Mouse (Mus musculus): ENCODE results near the gene Gcc1.
A peak's percentile ranks its signal among the peaks of the same experiment; 100 is the strongest.

Gene Gcc1

GRCm38 (mm10) chr6:28422651-28423290 is 5.4 kb downstream of the Gcc1 start:
- DNase-seq (ENCODE audit: low read depth, low spot score): no peak

DNA sequence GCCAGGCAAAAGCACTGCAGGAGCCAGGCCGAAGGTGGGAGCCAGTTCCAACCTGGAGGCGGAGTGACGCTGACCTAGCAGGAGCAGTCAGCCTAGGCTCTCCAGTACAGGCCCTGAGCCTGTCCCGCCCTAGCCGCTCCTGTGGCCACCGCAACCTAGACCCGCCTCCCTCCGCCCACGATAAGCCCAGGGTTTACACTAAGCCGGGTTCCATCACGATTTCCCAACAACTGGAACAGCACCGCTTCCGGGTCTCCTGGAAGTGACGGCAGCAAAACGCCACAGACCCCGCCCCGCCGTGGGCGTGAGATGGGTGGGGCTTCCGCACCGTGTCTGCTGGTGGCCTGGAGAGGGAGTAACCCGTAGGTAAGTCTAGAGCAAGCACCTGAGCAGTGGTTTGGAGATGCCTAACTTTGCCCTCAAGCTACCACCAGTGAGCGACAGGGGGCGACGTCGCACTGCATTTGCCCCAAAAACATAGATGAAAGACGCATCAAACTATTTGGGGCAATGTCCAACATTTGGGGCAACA is 6.7 kb downstream of the Gcc1 start:
- peak; percentile 89 for DNase-seq (ENCODE audit: low read depth, low spot score)

DNA sequence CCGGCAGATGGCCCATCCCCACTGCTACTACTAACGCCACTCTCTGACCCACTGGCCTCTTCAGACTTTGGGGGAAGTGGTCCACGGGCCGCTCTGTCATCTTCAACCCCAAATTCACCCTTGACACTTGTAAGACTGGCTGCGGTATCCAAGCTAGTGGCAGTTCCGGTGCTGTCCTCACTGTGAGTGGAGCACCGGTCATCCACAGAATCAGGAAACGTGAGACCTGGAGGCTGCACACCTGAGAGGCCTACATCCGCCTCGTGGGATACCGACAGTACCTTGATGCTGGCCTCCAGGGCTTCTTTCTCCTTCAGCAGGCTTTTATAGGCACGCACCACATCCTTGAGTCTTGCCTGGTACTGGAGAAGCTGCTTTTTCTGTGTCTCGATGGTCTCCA is 7.3 kb downstream of the Gcc1 start:
- DNase-seq (ENCODE audit: low read depth, low spot score): no peak

GRCm38 (mm10) chr6:28420361-28420760 is 7.8 kb downstream of the Gcc1 start:
- DNase-seq (ENCODE audit: low read depth, low spot score): no peak

DNA sequence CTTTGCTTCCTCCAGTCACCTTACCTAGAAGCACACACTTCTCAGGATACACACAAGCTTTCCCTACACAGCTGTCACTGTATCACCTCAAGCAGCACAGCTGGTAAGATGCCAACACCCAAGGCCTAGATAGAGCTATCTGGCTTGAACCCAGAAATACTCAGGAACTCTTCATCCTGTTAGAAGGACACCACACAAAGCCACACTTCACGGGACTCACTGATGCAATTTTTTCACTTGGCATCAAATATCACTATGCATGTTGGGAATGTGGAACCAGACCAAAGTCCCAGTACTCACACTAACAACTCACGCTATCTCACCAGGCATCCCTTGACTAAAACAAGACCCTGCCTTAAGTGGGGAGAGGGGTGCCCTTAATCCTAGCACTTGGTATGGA is 8.5 kb downstream of the Gcc1 start:
- DNase-seq (ENCODE audit: low read depth, low spot score): no peak

DNA sequence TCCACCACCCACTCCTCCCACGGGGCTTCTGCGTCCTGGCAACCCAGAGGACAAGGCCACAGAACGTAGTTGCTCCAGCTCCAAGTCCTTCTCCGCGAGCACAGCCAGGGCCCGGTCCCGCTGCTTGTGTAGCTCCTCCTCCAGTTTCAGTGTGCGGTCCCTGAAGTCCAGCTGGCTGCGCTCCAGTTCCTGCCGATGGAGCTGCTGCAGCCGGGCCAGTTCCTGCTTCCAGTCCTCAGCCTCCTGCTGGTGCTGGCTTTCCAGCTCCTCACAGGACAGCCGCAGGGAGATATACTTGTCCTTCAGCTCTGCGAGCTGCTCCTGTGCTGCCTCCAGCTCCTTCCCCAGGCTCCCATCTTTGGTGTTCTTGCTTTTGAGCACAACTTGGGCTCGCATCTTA is 9.7 kb downstream of the Gcc1 start:
- DNase-seq (ENCODE audit: low read depth, low spot score): no peak

GRCm38 (mm10) chr6:28416981-28417380 is 11.2 kb downstream of the Gcc1 start:
- DNase-seq (ENCODE audit: low read depth, low spot score): no peak

GRCm38 (mm10) chr6:28411236-28411635 is 17.0 kb downstream of the Gcc1 start:
- no peak for DNase-seq (ENCODE audit: low read depth, low spot score)

DNA sequence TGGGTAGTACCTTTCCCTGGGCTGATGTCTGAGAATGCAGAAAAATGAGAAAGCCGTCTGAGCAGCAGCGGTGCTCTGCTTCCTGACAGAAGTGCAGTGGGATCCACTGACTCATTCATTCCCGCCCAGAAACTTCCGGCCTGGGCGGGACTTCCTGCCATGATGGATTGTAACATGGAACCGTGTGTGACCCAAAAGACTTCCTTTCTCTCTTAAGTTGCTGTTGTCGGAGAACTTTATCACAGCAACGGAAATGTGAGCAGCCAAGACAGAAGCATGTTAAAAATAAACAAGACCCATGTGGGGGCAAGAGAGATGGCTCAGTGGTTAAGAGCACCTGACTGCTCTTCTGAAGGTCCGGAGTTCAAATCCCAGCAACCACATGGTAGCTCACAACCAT is 18.1 kb downstream of the Gcc1 start:
- DNase-seq (ENCODE audit: low read depth, low spot score): no peak

DNA sequence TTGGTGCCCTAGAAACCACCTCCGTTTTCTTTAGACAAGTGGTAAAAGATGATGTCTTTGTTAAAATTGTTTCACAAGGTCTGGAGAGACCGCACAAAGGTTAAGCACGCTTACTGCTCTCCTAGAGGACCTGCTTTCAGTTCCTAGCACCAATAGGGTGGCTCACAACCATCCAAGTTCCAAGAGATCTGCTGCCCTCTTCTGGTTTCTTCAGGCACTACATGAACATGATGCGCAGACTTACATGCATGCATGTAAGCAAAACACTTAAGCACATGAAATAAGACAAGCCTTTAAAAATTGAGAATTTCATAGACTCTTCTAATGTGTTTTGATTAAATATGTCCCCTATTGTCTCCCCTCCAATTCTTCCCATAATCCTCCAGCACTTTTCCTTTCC is 28.4 kb downstream of the Gcc1 start:
- DNase-seq (ENCODE audit: low read depth, low spot score): no peak

GRCm38 (mm10) chr6:28398726-28399125 is 29.5 kb downstream of the Gcc1 start:
- DNase-seq (ENCODE audit: low read depth, low spot score): no peak

GRCm38 (mm10) chr6:28397681-28398203 is 30.4 kb downstream of the Gcc1 start, which contains the start of gene Zfp800:
Zfp800 (minus strand) TSS chr6:28398005.
- no peak for DNase-seq (ENCODE audit: low read depth, low spot score)

GRCm38 (mm10) chr6:28396853-28397457 is 31.2 kb downstream of the Gcc1 start:
- no peak for DNase-seq (ENCODE audit: low read depth, low spot score)

DNA sequence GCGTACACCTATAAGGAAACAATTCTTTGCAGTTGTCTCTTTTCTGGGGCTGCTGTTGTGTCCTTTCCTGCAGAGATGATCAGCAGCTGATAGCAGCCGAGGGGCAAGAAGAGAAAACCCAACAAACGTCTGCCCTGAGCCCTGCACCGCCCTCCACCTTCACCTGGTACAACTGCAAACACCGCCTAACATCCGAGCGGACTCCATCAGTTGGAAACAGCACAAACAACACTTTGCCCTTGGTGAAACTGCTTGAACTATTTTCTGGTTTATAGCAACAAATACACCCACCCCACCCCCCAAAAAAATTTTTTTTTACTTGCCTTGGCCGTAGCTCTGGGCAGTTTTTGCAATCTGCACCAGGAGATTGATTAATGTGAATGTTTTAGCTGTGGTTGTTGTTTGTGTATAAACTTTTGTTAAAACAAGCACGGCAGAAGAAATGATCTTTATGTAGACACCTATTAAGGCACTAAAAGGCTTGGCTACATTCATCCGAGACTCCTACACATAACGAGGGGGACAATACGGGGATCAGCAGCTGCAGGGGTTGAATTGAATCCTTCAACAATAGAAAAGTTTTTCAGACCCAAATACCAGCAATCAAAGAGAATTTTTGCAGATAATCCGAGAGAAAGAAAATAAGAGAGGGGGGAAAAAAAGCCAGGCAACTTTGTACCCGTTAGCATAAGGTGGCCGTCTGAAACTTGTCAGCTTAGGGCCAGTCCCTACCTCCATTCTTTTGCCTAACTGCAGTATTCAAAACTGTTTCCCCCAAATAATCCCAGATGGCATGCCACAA is 31.9 kb downstream of the Gcc1 start:
- DNase-seq (ENCODE audit: low read depth, low spot score): no peak

GRCm38 (mm10) chr6:28389038-28389437 is 39.2 kb downstream of the Gcc1 start:
- no peak for DNase-seq (ENCODE audit: low read depth, low spot score)

DNA sequence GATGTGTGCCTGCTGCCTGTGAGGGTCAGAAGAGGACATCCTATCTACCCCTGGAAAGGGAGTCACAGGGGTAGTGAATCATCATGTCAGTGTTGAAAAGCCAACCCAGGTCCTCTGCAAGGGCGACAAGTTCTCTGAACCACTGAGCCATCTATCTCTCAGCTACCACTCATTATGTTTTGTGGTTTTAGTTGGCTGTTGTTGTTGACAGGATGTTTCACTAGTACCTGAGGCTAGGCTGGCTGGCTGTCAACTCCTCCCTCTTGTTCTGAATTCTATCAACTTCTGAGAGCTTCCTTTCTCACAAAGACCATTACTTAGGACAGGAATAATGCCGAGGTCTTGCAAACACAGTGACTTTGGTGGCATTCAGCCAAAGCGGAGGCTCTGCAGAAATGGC is 43.0 kb downstream of the Gcc1 start:
- DNase-seq (ENCODE audit: low read depth, low spot score): no peak

DNA sequence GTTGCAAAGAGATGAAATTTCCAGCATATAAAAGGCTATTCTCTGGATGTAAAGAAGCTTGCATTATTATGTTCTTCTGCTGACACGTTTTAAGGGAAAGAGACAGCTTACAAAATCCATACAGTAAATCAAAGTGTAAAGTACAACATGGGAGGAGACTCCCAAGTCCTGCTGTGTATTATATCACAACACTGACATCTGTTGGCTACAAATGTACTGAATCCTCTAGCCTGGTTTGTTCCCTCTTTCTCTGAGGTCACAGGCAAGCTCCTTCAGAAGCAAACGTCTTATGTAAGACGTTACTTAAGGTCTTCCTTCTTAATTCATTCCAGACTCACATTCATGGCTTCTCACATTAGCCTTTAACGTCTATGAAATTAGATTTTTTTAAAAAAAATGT is 46.2 kb downstream of the Gcc1 start:
- DNase-seq (ENCODE audit: low read depth, low spot score): peak; percentile 23

DNA sequence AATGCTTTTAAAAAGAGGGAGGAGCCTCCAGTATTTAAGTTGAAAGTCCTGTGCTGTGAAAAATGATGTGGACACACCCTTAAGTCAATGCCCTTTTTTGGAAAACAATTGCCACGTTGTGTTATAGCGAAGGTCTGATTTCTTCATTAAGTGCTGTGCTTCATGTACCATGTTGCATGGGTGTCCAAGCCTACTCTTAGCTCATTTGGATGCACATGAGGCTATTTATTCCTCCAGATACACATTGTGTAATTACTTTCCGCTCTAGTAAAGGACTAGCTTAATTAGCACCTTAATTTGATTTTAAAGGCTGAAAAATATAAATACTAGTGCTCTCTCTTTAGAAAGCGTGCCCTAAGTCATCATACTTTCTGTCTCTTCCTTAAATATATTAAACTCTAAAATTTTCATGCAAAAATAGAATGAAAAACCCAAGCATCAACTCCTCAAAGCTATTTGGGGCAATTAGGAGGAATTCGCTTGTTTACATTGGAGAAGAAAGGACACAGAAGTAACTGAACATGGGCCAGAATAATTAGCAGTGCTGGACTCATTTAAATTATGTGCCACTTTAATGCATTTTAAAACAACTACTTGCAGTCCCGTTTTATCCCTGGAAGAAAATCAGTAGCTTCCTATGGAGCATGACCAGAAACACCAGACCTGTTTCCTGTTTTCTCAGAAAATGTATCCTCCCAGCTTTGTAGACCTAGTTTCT is 58.1 kb downstream of the Gcc1 start:
- no peak for DNase-seq (ENCODE audit: low read depth, low spot score)

GRCm38 (mm10) chr6:28367575-28367974 is 60.6 kb downstream of the Gcc1 start:
- no peak for DNase-seq (ENCODE audit: low read depth, low spot score)

Measured in telencephalon, adult 2 months (tissue).